Mouse (Mus musculus) heart, postnatal 0 days (tissue): ENCODE data around the gene Tigd4. TPM values are rescaled to one million over a fixed set of nuclear protein-coding genes. Genes with fewer than 3 reads are reported as not detected.

Experiments
- ATAC-seq: fragments of 200-750 bp; cut with Nextera tagmentation; 2 replicates; pipeline ENCODE4 v1.8.0; 2017; ENCODE audit warnings: low read depth, moderate number of reproducible peaks, moderate library complexity; ENCODE audit not compliant: insufficient read depth
- DNase-seq: peaks from one replicate; pipeline ENCODE4 v3.0.0-alpha.2; 2016; ENCODE audit warnings: low spot score
- H3K27ac ChIP-seq: fragments of 300-500 bp; sonication (generic); 2 replicates; pipeline ENCODE4 v1.5.1; 2014; ENCODE audit warnings: low read depth, mild to moderate bottlenecking
- H3K27me3 ChIP-seq: fragments of 300-500 bp; sonication (generic); 2 replicates; pipeline ENCODE4 v1.6.1; 2014; ENCODE audit warnings: low read length, mixed read lengths; ENCODE audit not compliant: control insufficient read depth, insufficient read depth
- H3K36me3 ChIP-seq: fragments of 300-500 bp; sonication (generic); replicated peaks from 2 replicates; pipeline ENCODE4 v1.6.1; 2014; ENCODE audit warnings: low read length, mixed read lengths; ENCODE audit not compliant: control insufficient read depth, insufficient read depth
- H3K4me1 ChIP-seq: fragments of 300-500 bp; sonication (generic); 2 replicates; pipeline ENCODE4 v1.6.1; 2014; ENCODE audit warnings: antibody characterized with exemption; ENCODE audit not compliant: control insufficient read depth, insufficient read depth
- H3K4me2 ChIP-seq: fragments of 300-500 bp; sonication (generic); 2 replicates; pipeline ENCODE4 v1.6.1; 2014; ENCODE audit warnings: low read depth, mild to moderate bottlenecking, low read length, moderate library complexity
- H3K4me3 ChIP-seq: fragments of 300-500 bp; sonication (generic); 2 replicates; pipeline ENCODE4 v1.5.1; 2014; ENCODE audit warnings: low read depth, low read length
- H3K9ac ChIP-seq: fragments of 300-500 bp; sonication (generic); replicated peaks from 2 replicates; pipeline ENCODE4 v1.6.1; 2014; ENCODE audit warnings: low read depth, low read length, mixed read lengths
- H3K9me3 ChIP-seq: fragments of 300-500 bp; sonication (generic); replicated peaks from 2 replicates; pipeline ENCODE4 v1.6.1; 2016; ENCODE audit warnings: low read length; ENCODE audit not compliant: control insufficient read depth
- CTCF ChIP-seq: IDR thresholded peaks from 2 replicates; pipeline ENCODE4 v1.5.1; 2016; ENCODE audit warnings: antibody characterized with exemption, control low read depth, low read depth
- EP300 ChIP-seq: IDR thresholded peaks from 2 replicates; pipeline ENCODE4 v1.6.1; 2016; ENCODE audit warnings: antibody characterized with exemption, low read depth
- WGBS: fragments of 180-500 bp; shearing (Covaris S2); extraction: QIAGEN DNeasy Blood & Tissue Kit; methylation state at CpG from one replicate; pipeline ENCODE4 v1.1.7; 2014; 5-methylcytosine and 5-hydroxymethylcytosine counted together
- polyA plus RNA-seq: library from polyadenylated mRNA; unstranded; fragments of >200 nt; fragmentation: Nextera tagmentation; extraction: Ambion mirVana; gene quantifications from 2 replicates; pipeline ENCODE4 v1.2.1, GENCODE M21; 2015
- total RNA-seq: library from RNA; depleted of rRNA; stranded (reverse); fragments of >200 nt; gene quantifications from 2 replicates; pipeline ENCODE4 v1.2.3, GENCODE M21; 2014; ENCODE audit warnings: low replicate concordance

Tigd4 gene
- total and polyA plus RNA-seq, 2 experiments from 2014 or later: 0.34 to 1.3 TPM

- H3K27me3 ChIP-seq: no peaks in the 10 kb centered on the region
- no peaks in the 10 kb centered on the region for H3K36me3 ChIP-seq
- no peaks in the 10 kb centered on the region for H3K9me3 ChIP-seq
- H3K4me3 ChIP-seq: no peak overlapping the region
- no peak overlapping the region for H3K4me2 ChIP-seq
- H3K9ac ChIP-seq: no peak overlapping the region
- TF ChIP-seq EP300: no peak
- TF ChIP-seq CTCF: no peak
- DNase-seq: peak; percentile 37
- ATAC-seq: peak; percentile 76
- peak overlapping the region; percentile 61 for H3K27ac ChIP-seq
- WGBS: 34% methylated on average over 11 of the region's 11 CpGs
- H3K4me1 ChIP-seq: peaks cover 24% of the 10 kb centered on the region
Measured at GRCm38 (mm10) chr3:84639767-84640500, 46.6 kb downstream of the Tigd4 start.

GRCm38 (mm10) chr3:84640536-84640935 is 47.2 kb downstream of the Tigd4 start:
- peak overlapping the region; percentile 61; the same call in 1 of the 2 replicates for H3K27ac ChIP-seq
- TF ChIP-seq CTCF: no peak
- WGBS: 66% methylated on average over 6 of the region's 6 CpGs

GRCm38 (mm10) chr3:84641391-84641790 is 48.0 kb downstream of the Tigd4 start:
- H3K9me3 ChIP-seq: no peaks in the 10 kb centered on the region
- H3K4me1 ChIP-seq: peaks cover 24% of the 10 kb centered on the region
- H3K4me2 ChIP-seq: no peak overlapping the region
- H3K27me3 ChIP-seq: no peaks in the 10 kb centered on the region
- DNase-seq: no peak
- no peak overlapping the region for H3K27ac ChIP-seq
- 88% methylated on average over 2 of the region's 2 CpGs for WGBS
- ATAC-seq: no peak
- H3K4me3 ChIP-seq: no peak overlapping the region
- no peaks in the 10 kb centered on the region for H3K36me3 ChIP-seq
- TF ChIP-seq CTCF (no peak), EP300 (no peak)
- no peak overlapping the region for H3K9ac ChIP-seq

More at GRCm38 (mm10) chr3:84640536-84640935, 47.2 kb downstream of the Tigd4 start:
- no peaks in the 10 kb centered on the region for H3K27me3 ChIP-seq
- no peak for ATAC-seq
- H3K4me3 ChIP-seq: no peak overlapping the region
- H3K9ac ChIP-seq: no peak overlapping the region
- no peak for DNase-seq
- H3K4me2 ChIP-seq: no peak overlapping the region
- H3K36me3 ChIP-seq: no peaks in the 10 kb centered on the region
- no peaks in the 10 kb centered on the region for H3K9me3 ChIP-seq
- H3K4me1 ChIP-seq: peaks cover 24% of the 10 kb centered on the region

- Histone ChIP-seq H3K27ac (no peak overlapping the region), H3K4me2 (no peak overlapping the region), H3K4me3 (no peak overlapping the region), H3K9ac (no peak overlapping the region), H3K27me3 (no peaks in the 10 kb centered on the region), H3K36me3 (no peaks in the 10 kb centered on the region), H3K9me3 (no peaks in the 10 kb centered on the region), H3K4me1 (peaks cover 24% of the 10 kb centered on the region)
- DNase-seq: no peak
- TF ChIP-seq EP300 (no peak), CTCF (no peak)
- no peak for ATAC-seq
- 53% methylated on average over 4 of the region's 4 CpGs for WGBS
Measured at GRCm38 (mm10) chr3:84642942-84643341, 49.6 kb downstream of the Tigd4 start.

- Histone ChIP-seq H3K4me3 (no peak overlapping the region), H3K9ac (no peak overlapping the region), H3K4me2 (no peak overlapping the region), H3K27me3 (no peaks in the 10 kb centered on the region), H3K36me3 (no peaks in the 10 kb centered on the region), H3K27ac (no peak overlapping the region), H3K9me3 (no peaks in the 10 kb centered on the region), H3K4me1 (peaks cover 9% of the 10 kb centered on the region)
- TF ChIP-seq EP300: no peak
- no peak for TF ChIP-seq CTCF
- ATAC-seq (no peak), DNase-seq (no peak)
- 84% methylated on average over 9 of the region's 9 CpGs for WGBS
Measured at GRCm38 (mm10) chr3:84645156-84646006, 52.0 kb downstream of the Tigd4 start.
